Mouse (Mus musculus) cerebellum, adult 2 months (tissue): ENCODE measurements at regions not wholly inside any gene's neighbourhood (a gene's known extent, or its start where the extent isn't known, plus 50 kb on each side); places are given as distances from the start of the nearest gene placed in this dataset.

Source experiments
- CTCF ChIP-seq: fragments of 200-500 bp; IDR thresholded peaks from 2 replicates; pipeline ENCODE4 v1.5.1; 2011; ENCODE audit warnings: low read depth, mild to moderate bottlenecking, control low read depth, low read length, moderate library complexity, borderline replicate concordance; ENCODE audit not compliant: insufficient read depth
- POLR2A ChIP-seq: fragments of 200-500 bp; IDR thresholded peaks from 2 replicates; pipeline ENCODE4 v1.6.1; 2011; ENCODE audit warnings: low read length, control low read depth, borderline replicate concordance; ENCODE audit not compliant: insufficient read depth

GRCm38 (mm10) chr14:29839576-29839975 is 117.9 kb upstream of the Cacna2d3 start:
- TF ChIP-seq POLR2A (no peak), CTCF (no peak)
